Mouse (Mus musculus) limb, embryonic 10.5 days (tissue): ENCODE measurements around the gene Rsph1. TPM values are rescaled to one million over a fixed set of nuclear protein-coding genes. Genes with fewer than 3 reads are reported as not detected.

Experiments used
- DNase-seq: peaks from one replicate; pipeline ENCODE4 v3.0.0-alpha.2; 2017; ENCODE audit warnings: low spot score
- H3K27ac ChIP-seq: fragments of 300-500 bp; sonication (generic); 2 replicates; pipeline ENCODE4 v1.5.1; 2016; ENCODE audit warnings: mild to moderate bottlenecking
- H3K27me3 ChIP-seq: fragments of 300-500 bp; sonication (generic); 2 replicates; pipeline ENCODE4 v1.6.1; 2016; ENCODE audit warnings: low read depth, mild to moderate bottlenecking; ENCODE audit not compliant: poor library complexity, severe bottlenecking
- H3K36me3 ChIP-seq: fragments of 300-500 bp; sonication (generic); 2 replicates; pipeline ENCODE4 v1.6.1; 2016; ENCODE audit warnings: mild to moderate bottlenecking, moderate library complexity
- H3K4me1 ChIP-seq: fragments of 300-500 bp; sonication (generic); 2 replicates; pipeline ENCODE4 v1.6.1; 2016
- H3K4me3 ChIP-seq: fragments of 300-500 bp; sonication (generic); 2 replicates; pipeline ENCODE4 v1.5.1; 2016; ENCODE audit warnings: mild to moderate bottlenecking, moderate library complexity
- H3K9me3 ChIP-seq: fragments of 300-500 bp; sonication (generic); replicated peaks from 2 replicates; pipeline ENCODE4 v1.6.1; 2016; ENCODE audit warnings: mild to moderate bottlenecking
- WGBS: fragments of 180-500 bp; shearing (Covaris S2); methylation state at CpG from one replicate; pipeline ENCODE4 v1.1.7; 2016; 5-methylcytosine and 5-hydroxymethylcytosine counted together
- polyA plus RNA-seq: library from polyadenylated mRNA; unstranded; fragments of >200 nt; fragmentation: Nextera tagmentation; extraction: Ambion mirVana; gene quantifications from 2 replicates; pipeline ENCODE4 v1.2.1, GENCODE M21; 2016

Rsph1 gene
- polyA plus RNA-seq, 1 experiment from 2014 or later, result 0.90 TPM

DNA sequence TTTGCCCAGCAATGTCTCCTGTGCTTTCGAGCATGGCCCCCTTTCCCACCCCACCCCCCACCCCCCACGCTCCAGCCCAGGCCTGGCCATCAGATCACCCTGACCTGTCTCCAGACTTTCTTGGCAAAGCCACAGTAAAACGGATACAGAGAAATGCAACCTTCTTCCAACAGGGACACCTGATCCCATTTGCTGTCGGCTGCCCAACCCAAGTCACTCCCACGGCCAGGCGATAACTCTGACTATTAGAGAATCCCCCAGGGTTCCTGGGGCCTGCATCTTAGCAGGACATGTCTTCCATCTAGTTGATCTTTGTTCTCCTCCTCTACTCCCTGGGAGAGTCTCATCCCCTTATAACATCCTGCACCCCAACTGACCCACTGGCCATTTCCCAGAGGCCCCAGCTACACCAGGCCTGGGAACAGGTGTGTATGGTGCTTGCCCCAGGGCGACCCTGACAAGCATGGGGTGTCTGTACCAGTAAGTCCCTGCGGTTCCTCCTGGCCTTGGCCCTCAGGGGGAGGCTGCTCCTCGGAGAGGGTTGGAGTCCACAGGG is 18.8 kb downstream of the Rsph1 start:
- H3K27ac ChIP-seq, result no peak overlapping the region
- H3K27me3 ChIP-seq, result no peaks in the 10 kb centered on the region
- H3K4me3 ChIP-seq, result no peak overlapping the region
- DNase-seq, result no peak
- H3K36me3 ChIP-seq, result no peaks in the 10 kb centered on the region
- H3K4me1 ChIP-seq, result peaks cover 10% of the 10 kb centered on the region; the same call in 1 of the 2 replicates
- H3K9me3 ChIP-seq, result no peaks in the 10 kb centered on the region
- WGBS, result 82% methylated on average over 9 of the region's 9 CpGs

DNA sequence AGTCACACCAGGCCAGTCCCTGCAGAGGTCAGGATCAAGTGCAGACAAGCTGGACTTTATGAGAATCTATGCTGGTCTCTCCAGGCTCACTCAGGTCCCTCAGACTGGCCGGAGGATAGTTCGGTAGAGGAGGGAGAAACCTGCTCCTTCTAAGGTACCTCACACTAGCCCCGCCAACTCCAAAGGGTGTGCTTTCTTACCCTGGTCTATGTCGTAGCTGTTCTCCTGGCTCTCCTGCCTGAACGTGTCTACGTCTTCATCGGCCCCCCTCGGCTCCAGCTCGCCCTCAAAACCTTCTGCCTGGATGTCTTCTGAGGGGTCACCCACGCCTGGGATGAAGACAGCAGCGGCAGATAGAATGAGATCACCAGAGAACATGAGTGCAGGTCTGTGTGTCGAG is 19.3 kb downstream of the Rsph1 start:
- no peaks in the 10 kb centered on the region for H3K9me3 ChIP-seq
- no peak overlapping the region for H3K4me3 ChIP-seq
- H3K36me3 ChIP-seq, result no peaks in the 10 kb centered on the region
- H3K27me3 ChIP-seq, result no peaks in the 10 kb centered on the region
- no peak for DNase-seq
- 92% methylated on average over 12 of the region's 12 CpGs for WGBS
- H3K4me1 ChIP-seq, result peaks cover 10% of the 10 kb centered on the region; the same call in 1 of the 2 replicates
- H3K27ac ChIP-seq, result no peak overlapping the region

- no peak overlapping the region for H3K27ac ChIP-seq
- H3K4me3 ChIP-seq, result no peak overlapping the region
- no peak for DNase-seq
- 85% methylated on average over 1 of the region's 1 CpGs for WGBS
- H3K9me3 ChIP-seq, result no peaks in the 10 kb centered on the region
- H3K36me3 ChIP-seq, result no peaks in the 10 kb centered on the region
- no peaks in the 10 kb centered on the region for H3K27me3 ChIP-seq
- peaks cover 10% of the 10 kb centered on the region; the same call in 1 of the 2 replicates for H3K4me1 ChIP-seq
Observed at GRCm38 (mm10) chr17:31257149-31257548, 20.0 kb downstream of the Rsph1 start.

- no peaks in the 10 kb centered on the region for H3K9me3 ChIP-seq
- 12% methylated on average over 9 of the region's 9 CpGs for WGBS
Observed at GRCm38 (mm10) chr17:31254463-31254931, 22.7 kb downstream of the Rsph1 start.

DNA sequence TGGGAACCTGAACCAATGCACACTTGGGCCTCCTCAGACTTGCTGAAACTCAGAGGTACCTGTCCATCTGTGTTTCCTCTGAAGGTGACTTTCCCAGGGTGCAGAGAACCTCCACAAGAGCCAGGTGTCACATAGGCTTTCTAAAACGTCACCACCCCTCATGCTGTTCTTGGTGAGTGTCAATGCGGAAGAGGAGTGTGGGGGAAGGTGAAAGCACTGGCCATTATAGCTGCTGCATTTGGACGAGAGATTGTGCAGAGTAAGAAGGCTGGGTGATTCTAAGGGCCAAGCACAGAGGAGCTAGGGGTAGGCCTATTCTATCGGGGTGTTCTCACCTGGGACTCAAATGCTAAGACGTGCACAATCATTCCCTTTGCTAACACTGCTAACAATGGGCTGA is 23.2 kb downstream of the Rsph1 start:
- H3K4me3 ChIP-seq, result no peak overlapping the region
- 66% methylated on average over 5 of the region's 5 CpGs for WGBS
- no peaks in the 10 kb centered on the region for H3K9me3 ChIP-seq
- H3K27ac ChIP-seq, result no peak overlapping the region
- H3K27me3 ChIP-seq, result no peaks in the 10 kb centered on the region
- no peaks in the 10 kb centered on the region for H3K36me3 ChIP-seq
- peaks cover 6% of the 10 kb centered on the region; the same call in 1 of the 2 replicates for H3K4me1 ChIP-seq
- DNase-seq, result no peak

More at GRCm38 (mm10) chr17:31254463-31254931, 22.7 kb downstream of the Rsph1 start:
- Histone ChIP-seq H3K36me3 (no peaks in the 10 kb centered on the region), H3K4me1 (peaks cover 10% of the 10 kb centered on the region; the same call in 1 of the 2 replicates), H3K27me3 (no peaks in the 10 kb centered on the region), H3K27ac (no peak overlapping the region), H3K4me3 (no peak overlapping the region)
- DNase-seq, result peak; percentile 67

- WGBS, result 28% methylated on average over 5 of the region's 5 CpGs
- H3K36me3 ChIP-seq, result no peaks in the 10 kb centered on the region
- H3K4me3 ChIP-seq, result no peak overlapping the region
- no peak for DNase-seq
- no peak overlapping the region for H3K27ac ChIP-seq
- H3K27me3 ChIP-seq, result no peaks in the 10 kb centered on the region
- H3K9me3 ChIP-seq, result no peaks in the 10 kb centered on the region
- H3K4me1 ChIP-seq, result 0 out of 2 replicates have a peak, but pooled peaks cover 9% of the 10 kb centered on the region
Observed at GRCm38 (mm10) chr17:31247144-31247543, 30.0 kb downstream of the Rsph1 start.

DNA sequence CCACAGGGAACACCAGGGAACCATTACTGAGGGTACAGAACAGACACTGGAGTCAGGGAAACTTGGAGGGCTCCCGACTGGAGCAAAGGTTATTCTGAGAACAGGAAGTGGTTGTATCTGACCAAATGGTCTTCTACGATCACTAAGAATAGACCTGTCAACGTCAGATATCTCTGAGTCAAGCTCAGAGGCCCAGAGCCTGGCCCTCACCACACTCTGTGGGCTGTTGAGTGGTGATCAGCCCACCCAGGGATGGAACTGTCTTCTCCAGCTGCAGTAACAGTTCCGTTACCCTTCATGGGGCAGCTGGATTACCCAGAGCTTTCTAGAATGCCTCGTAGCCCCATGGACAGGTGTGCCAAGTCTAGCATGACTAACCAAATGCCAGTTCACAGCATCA is 31.9 kb downstream of the Rsph1 start:
- no peak overlapping the region for H3K27ac ChIP-seq
- no peak overlapping the region for H3K4me3 ChIP-seq
- no peak for DNase-seq
- no peaks in the 10 kb centered on the region for H3K9me3 ChIP-seq
- no peaks in the 10 kb centered on the region for H3K36me3 ChIP-seq
- 84% methylated on average over 5 of the region's 5 CpGs for WGBS
- H3K4me1 ChIP-seq, result 0 out of 2 replicates have a peak, but pooled peaks cover 9% of the 10 kb centered on the region
- H3K27me3 ChIP-seq, result no peaks in the 10 kb centered on the region

DNA sequence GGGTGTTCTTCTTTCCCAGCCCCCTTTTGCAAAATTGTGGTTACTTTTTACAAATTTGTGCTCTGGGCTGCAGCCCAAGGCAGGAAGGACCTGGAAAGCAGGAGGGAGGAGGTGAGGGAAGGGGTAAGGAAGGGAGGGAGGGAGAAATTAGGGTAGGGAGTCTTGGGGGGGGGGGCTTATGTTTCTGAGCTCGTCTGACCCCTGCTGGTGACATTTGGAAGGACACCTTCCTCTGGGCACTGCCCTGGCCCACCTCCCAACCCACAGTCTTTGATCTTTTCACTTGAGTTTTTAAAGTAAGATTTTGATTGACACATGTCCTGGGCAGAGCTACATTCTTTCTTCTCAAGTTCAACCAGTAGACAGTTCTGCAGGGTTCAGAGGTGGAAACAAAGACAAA is 34.4 kb downstream of the Rsph1 start:
- H3K27ac ChIP-seq, result no peak overlapping the region
- no peaks in the 10 kb centered on the region for H3K36me3 ChIP-seq
- DNase-seq, result no peak
- no peak overlapping the region for H3K4me3 ChIP-seq
- H3K4me1 ChIP-seq, result 0 out of 2 replicates have a peak, but pooled peaks cover 9% of the 10 kb centered on the region
- H3K9me3 ChIP-seq, result no peaks in the 10 kb centered on the region
- 0% methylated on average over 1 of the region's 1 CpGs for WGBS
- H3K27me3 ChIP-seq, result no peaks in the 10 kb centered on the region

DNA sequence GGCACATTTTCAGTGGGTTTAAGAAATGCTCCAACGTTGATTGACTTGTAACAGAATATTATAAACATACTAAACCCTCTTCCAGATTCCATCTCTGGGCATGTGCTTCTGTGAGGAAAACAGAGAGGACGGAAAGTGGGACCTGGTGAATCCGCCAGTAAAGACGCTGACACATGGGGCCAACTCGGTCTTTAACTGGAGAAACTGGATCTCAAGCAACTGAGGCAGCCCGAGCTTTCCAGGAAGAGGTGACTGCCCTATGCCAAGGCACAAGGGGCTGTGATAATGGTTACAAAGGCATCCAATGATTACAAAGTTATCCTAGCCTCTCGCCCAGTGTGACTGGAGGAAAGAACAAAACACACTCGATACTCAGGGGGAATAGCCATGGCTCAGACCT is 36.0 kb downstream of the Rsph1 start:
- Histone ChIP-seq H3K27ac (no peak overlapping the region), H3K4me3 (no peak overlapping the region), H3K9me3 (no peaks in the 10 kb centered on the region), H3K27me3 (no peaks in the 10 kb centered on the region), H3K4me1 (no peaks in the 10 kb centered on the region), H3K36me3 (no peaks in the 10 kb centered on the region)
- DNase-seq, result no peak
- 87% methylated on average over 8 of the region's 8 CpGs for WGBS

GRCm38 (mm10) chr17:31238234-31239020 is 38.8 kb downstream of the Rsph1 start:
- Histone ChIP-seq H3K9me3 (no peaks in the 10 kb centered on the region), H3K36me3 (no peaks in the 10 kb centered on the region), H3K27me3 (no peaks in the 10 kb centered on the region), H3K27ac (no peak overlapping the region), H3K4me1 (no peaks in the 10 kb centered on the region), H3K4me3 (no peak overlapping the region)
- DNase-seq, result no peak
- 87% methylated on average over 7 of the region's 7 CpGs for WGBS

GRCm38 (mm10) chr17:31235915-31236314 is 41.3 kb downstream of the Rsph1 start:
- Histone ChIP-seq H3K4me1 (0 out of 2 replicates have a peak, but pooled peaks cover 2% of the 10 kb centered on the region), H3K4me3 (no peak overlapping the region), H3K27ac (no peak overlapping the region), H3K9me3 (no peaks in the 10 kb centered on the region), H3K27me3 (no peaks in the 10 kb centered on the region), H3K36me3 (no peaks in the 10 kb centered on the region)
- no peak for DNase-seq
- 100% methylated on average over 1 of the region's 1 CpGs for WGBS

- no peaks in the 10 kb centered on the region for H3K27me3 ChIP-seq
- H3K9me3 ChIP-seq, result no peaks in the 10 kb centered on the region
- no peak overlapping the region for H3K4me3 ChIP-seq
- 0 out of 2 replicates have a peak, but pooled peaks cover 2% of the 10 kb centered on the region for H3K4me1 ChIP-seq
- WGBS, result 67% methylated on average over 8 of the region's 8 CpGs
- DNase-seq, result no peak
- no peak overlapping the region for H3K27ac ChIP-seq
- no peaks in the 10 kb centered on the region for H3K36me3 ChIP-seq
Observed at GRCm38 (mm10) chr17:31232251-31233010, 44.8 kb downstream of the Rsph1 start.

- H3K4me1 ChIP-seq, result 0 out of 2 replicates have a peak, but pooled peaks cover 2% of the 10 kb centered on the region
- H3K9me3 ChIP-seq, result no peaks in the 10 kb centered on the region
- no peaks in the 10 kb centered on the region for H3K27me3 ChIP-seq
- H3K27ac ChIP-seq, result no peak overlapping the region
- WGBS, result 68% methylated on average over 6 of the region's 6 CpGs
- no peak for DNase-seq
- no peak overlapping the region for H3K4me3 ChIP-seq
- H3K36me3 ChIP-seq, result no peaks in the 10 kb centered on the region
Observed at GRCm38 (mm10) chr17:31231780-31232179, 45.4 kb downstream of the Rsph1 start.
